Mouse (Mus musculus): ENCODE results near the gene Snapc5.
"Not testable (repeated sequence)": the region's sequence is repeated elsewhere in the genome, so short reads cannot be mapped to it uniquely, and the experiment has no call there.

The Snapc5 gene

DNA sequence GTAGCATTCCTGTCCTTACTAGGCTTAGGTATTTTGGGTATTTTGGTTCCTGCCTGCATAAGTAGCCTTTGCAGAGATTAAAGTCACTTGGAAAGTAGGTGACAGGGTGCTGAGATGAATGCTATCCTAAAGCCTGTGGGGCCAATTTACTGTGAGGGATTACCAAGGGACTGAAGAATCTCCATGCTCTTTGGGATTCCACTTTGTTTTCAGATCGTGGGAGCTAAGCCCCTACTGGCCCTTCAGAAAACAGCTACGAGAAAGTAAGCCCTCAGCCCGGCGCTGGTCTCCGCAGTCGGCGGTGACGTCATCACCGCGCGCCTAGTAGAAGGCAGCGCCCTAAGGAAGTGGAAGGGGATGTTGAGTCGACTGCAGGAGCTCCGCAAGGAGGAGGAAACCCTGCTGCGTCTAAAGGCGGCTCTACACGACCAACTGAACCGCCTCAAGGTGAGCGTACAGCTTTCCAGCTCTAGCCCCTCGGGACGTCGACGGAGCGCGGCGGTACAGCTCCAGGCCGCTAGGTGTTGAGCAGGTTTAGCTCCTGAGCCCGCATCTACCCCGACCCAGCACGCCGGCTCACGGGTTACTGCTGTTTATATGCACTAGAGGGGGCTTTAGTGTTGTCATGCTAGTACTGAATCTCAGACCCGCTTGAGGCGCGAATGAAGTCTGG, at the start of gene Snapc5:
TSS of gene Snapc5 (plus strand) at position 301 of the 673 bp plus-strand sequence.
- DNase-seq (ENCODE audit: extremely low read depth, low read depth): peak; percentile 73

GRCm38 (mm10) chr9:64131623-64132022, 47.5 kb upstream of the Snapc5 start:
- DNase-seq (ENCODE audit: extremely low read depth, low read depth): no peak

- peak; percentile 19 for DNase-seq (ENCODE audit: extremely low read depth, low read depth)
Observed at GRCm38 (mm10) chr9:64138896-64139295, 40.2 kb upstream of the Snapc5 start.

DNA sequence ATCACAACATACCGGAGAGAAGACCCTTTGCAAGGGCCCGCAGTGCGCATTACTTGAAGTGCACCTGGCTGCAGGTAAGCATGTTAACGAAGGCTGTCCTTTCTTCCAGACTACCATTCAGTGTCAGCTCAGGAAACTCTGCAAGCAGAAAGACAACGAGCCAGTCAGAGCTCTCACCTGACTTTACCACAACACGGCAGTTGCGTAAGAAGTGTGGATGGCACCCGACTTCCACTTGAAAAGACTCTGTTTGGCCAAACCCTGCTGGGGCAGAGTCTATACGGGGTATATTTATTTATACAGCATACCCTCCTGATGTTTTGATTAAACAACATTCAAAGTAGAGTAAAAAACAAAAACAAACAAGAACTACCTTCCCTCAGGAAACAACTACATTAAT, 39.2 kb upstream of the Snapc5 start:
- no peak for DNase-seq (ENCODE audit: extremely low read depth, low read depth)

DNA sequence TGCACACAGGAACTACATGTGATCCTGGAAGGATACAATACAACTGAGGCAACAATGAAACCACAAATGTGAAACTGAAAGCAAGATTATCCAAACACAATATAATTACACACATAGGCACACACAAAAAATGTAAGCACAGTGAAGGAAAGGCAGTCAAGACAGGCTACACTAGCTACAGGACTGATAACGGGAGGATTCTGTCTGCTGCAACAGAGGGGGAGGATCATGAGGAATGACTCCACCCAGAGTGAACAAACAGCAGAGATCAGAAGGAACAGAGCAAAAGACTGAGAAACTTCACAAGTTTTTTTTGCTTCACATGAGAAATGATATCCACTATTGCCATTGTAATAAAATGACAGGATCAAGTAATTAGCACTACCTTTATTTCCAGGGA, 22.4 kb upstream of the Snapc5 start:
- no peak for DNase-seq (ENCODE audit: extremely low read depth, low read depth)

GRCm38 (mm10) chr9:64160471-64160870, 18.6 kb upstream of the Snapc5 start:
- DNase-seq (ENCODE audit: extremely low read depth, low read depth): no peak

GRCm38 (mm10) chr9:64169967-64170366, 9.1 kb upstream of the Snapc5 start:
- not testable (repeated sequence) for DNase-seq (ENCODE audit: extremely low read depth, low read depth)

- no peak for DNase-seq (ENCODE audit: extremely low read depth, low read depth)
Observed at GRCm38 (mm10) chr9:64172145-64172815, 6.8 kb upstream of the Snapc5 start.

- peak; percentile 74 for DNase-seq (ENCODE audit: extremely low read depth, low read depth)
Observed at GRCm38 (mm10) chr9:64172816-64173665, 6.0 kb upstream of the Snapc5 start, which contains the start of the genes Zwilch and Rpl4. TSS of gene Zwilch (minus strand) at chr9:64173104. TSS of gene Rpl4 (plus strand) at chr9:64173375.

- no peak for DNase-seq (ENCODE audit: extremely low read depth, low read depth)
Observed at GRCm38 (mm10) chr9:64173666-64174220, 5.3 kb upstream of the Snapc5 start.

DNA sequence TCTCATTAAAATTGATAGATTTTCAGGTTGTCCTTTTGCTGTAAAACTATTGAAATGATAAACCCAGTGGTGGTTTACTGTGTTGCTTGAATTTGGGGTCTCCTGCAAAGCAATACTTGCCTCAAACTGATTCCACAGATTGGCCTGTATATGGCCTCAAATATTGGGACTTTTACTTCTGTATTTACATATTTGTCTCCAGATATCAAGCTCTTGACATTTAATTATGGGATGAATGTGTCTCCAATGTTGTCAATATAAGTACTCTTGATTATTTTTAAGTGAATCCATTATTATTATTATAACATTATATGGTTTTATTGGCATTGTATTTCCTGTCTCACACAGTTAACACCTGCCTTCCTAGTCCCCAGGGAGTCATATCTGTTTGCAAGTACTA, 4.7 kb upstream of the Snapc5 start:
- DNase-seq (ENCODE audit: extremely low read depth, low read depth): no peak

DNA sequence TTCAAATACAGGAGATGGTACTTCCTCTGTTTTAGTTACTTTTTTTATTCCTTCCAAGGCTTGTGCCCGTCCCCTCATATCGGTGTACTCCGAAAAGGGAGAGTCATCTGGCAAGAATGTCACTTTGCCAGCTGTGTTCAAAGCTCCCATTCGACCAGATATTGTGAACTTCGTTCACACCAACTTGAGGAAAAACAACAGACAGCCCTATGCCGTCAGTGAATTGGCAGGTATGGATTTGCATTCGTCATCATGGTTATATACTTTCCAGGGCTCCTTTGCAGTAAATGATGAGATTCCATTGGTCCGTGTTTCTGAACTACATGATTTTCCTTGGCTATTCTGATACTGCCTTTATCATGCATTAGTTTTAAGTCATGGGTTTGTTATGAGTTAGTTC, 4.3 kb upstream of the Snapc5 start:
- no peak for DNase-seq (ENCODE audit: extremely low read depth, low read depth)

GRCm38 (mm10) chr9:64175378-64175777, 3.7 kb upstream of the Snapc5 start:
- DNase-seq (ENCODE audit: extremely low read depth, low read depth): no peak

- no peak for DNase-seq (ENCODE audit: extremely low read depth, low read depth)
Observed at GRCm38 (mm10) chr9:64178610-64178973, 482 bp upstream of the Snapc5 start.

GRCm38 (mm10) chr9:64183295-64183694, 4.2 kb downstream of the Snapc5 start:
- not testable (repeated sequence) for DNase-seq (ENCODE audit: extremely low read depth, low read depth)

DNA sequence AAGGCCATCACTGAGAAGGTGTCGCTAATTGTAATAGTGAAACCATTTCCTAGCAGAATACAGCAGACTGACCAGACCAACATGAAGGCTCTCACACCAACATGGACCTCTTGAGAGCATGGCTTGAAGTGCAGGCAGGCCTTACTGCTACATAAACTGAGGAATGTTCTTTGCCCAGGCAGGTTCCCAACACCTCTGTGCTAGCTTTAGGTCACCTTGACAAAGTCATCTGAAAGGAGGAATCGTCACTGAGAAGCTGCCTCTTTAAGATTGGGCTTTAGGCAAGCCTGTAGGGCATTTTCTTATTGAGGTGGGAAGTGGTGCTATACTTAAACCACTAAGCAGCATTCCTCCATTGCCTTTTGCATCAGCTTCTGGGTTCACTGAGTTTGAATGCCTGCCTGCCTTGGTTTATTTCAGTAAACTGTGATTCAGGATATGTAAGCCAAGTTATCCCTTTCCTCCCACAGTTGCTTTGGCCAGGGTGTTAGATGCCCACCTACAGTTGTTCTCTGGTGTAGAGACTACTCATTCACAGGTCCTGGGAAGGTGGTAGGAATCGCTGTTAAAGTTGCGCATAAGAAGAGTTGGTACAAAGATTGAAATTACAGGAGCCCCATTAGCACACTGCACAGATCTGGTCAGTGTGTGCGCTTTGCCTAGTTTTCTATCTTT, 5.2 kb downstream of the Snapc5 start:
- DNase-seq (ENCODE audit: extremely low read depth, low read depth): no peak

- no peak for DNase-seq (ENCODE audit: extremely low read depth, low read depth)
Observed at GRCm38 (mm10) chr9:64193879-64194278, 14.8 kb downstream of the Snapc5 start.

DNA sequence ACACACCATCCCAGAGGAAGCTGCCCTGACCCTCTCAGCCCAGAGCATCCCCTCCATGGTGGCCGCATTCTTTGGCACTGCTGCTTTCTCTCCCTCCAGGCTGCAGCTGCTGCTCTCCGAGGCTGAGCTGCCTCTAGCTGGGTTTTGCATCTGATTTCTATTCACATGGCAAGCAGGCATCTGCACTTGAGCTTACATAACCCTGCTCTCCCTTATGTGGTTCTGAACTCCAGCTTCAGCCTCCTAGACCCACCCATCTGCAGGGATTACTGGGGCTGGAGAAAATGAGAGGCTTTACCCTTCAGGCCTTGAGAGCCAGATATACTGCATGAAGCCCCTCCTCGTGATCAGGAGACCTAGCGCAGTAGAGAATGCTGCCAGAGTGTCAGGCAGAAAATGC, 16.5 kb downstream of the Snapc5 start:
- DNase-seq (ENCODE audit: extremely low read depth, low read depth): no peak

DNA sequence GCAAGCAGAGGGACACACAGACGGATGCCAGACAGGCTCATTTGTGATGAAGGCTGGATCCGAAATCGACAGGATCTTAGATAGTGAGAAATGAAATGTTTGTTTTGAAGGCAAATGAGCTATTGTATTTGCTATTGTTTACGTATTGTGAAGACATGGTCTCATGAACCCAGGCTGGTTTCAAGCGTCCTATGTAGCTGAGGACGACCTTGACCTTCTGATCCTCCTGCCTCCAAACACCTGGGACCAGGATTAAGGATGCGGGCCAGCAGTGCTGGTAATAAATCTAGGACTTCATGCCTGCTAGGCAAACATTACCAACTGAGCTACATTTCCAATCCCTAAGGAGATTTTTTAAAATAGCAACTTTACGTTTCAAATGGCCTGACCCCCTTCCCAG, 18.4 kb downstream of the Snapc5 start:
- no peak for DNase-seq (ENCODE audit: extremely low read depth, low read depth)

- DNase-seq (ENCODE audit: extremely low read depth, low read depth): no peak
Observed at GRCm38 (mm10) chr9:64198068-64198762, 19.1 kb downstream of the Snapc5 start.

Measured in MEL-GATA-1-ER (cell line).